Mouse (Mus musculus) thymus, postnatal 0 days (tissue): ENCODE results near the gene Ccdc62. TPM values are rescaled to one million over a fixed set of nuclear protein-coding genes. Genes with fewer than 3 reads are reported as not detected.

Source experiments
- microRNA-seq: library from miRNA; unstranded; fragments of <30 nt; microRNA quantifications from one replicate; pipeline ENCODE4, GENCODE M21; 2016; ENCODE audit warnings: borderline number of aligned reads
- polyA plus RNA-seq: library from polyadenylated mRNA; unstranded; fragments of >200 nt; fragmentation: Nextera tagmentation; extraction: Ambion mirVana; gene quantifications from 2 replicates; pipeline ENCODE4 v1.2.1, GENCODE M21; 2015

Ccdc62 gene
- polyA plus RNA-seq, 1 experiment from 2014 or later: 8.0 TPM

Small RNA genes within 50 kb of the gene (microRNA-seq; reads per million reads assigned to microRNA genes)
- not detected for gene Mir7032

Other genes with a start within 250 kb of the Ccdc62 start
- gene Clip1, start 246.1 kb upstream of the Ccdc62 start, polyA plus RNA-seq: 30.6 and 33.7 TPM in 2 replicates
- gene Zcchc8, start 209.6 kb upstream of the Ccdc62 start, polyA plus RNA-seq: 83.8 and 86.3 TPM in 2 replicates
- gene Rsrc2, start 181.3 kb upstream of the Ccdc62 start, polyA plus RNA-seq: 129 and 144 TPM in 2 replicates
- 16.2 and 18.2 TPM in 2 replicates for gene Kntc1, start 181.0 kb upstream of the Ccdc62 start, polyA plus RNA-seq
- 0.45 and 1.0 TPM in 2 replicates for gene Hcar2, start 65.2 kb upstream of the Ccdc62 start, polyA plus RNA-seq
- 0.27 and 0.38 TPM in 2 replicates for gene Hcar1, start 50.7 kb upstream of the Ccdc62 start, polyA plus RNA-seq
- 141 and 142 TPM in 2 replicates for gene Denr, start 23.5 kb upstream of the Ccdc62 start, polyA plus RNA-seq
- 1.0 and 1.5 TPM in 2 replicates for gene Gm43518, start 3.3 kb upstream of the Ccdc62 start, polyA plus RNA-seq
- gene Hip1r, start 42.9 kb downstream of the Ccdc62 start, polyA plus RNA-seq: 9.8 and 11.0 TPM in 2 replicates
- 32.4 and 32.8 TPM in 2 replicates for gene Vps37b, start 101.6 kb downstream of the Ccdc62 start, polyA plus RNA-seq
- 38.3 and 39.3 TPM in 2 replicates for gene Abcb9, start 165.1 kb downstream of the Ccdc62 start, polyA plus RNA-seq
- gene Ogfod2, start 181.6 kb downstream of the Ccdc62 start, polyA plus RNA-seq: 35.6 and 41.8 TPM in 2 replicates
- 132 and 146 TPM in 2 replicates for gene Arl6ip4, start 185.4 kb downstream of the Ccdc62 start, polyA plus RNA-seq